Mouse (Mus musculus) stomach, embryonic 14.5 days (tissue): ENCODE measurements at regions not wholly inside any gene's neighbourhood (a gene's known extent, or its start where the extent isn't known, plus 50 kb on each side); places are given as distances from the start of the nearest gene placed in this dataset.

Experiments used
- ATAC-seq: fragments of 200-750 bp; cut with Nextera tagmentation; 2 replicates; pipeline ENCODE4 v1.8.0; 2017; ENCODE audit warnings: low read depth, moderate TSS enrichment; ENCODE audit not compliant: insufficient number of reproducible peaks, insufficient read depth, low FRiP score
- H3K27ac ChIP-seq: fragments of 300-500 bp; sonication (generic); 2 replicates; pipeline ENCODE4 v1.5.1; 2014; ENCODE audit warnings: mild to moderate bottlenecking, low read length, moderate library complexity, mixed read lengths
- H3K27me3 ChIP-seq: fragments of 300-500 bp; sonication (generic); 2 replicates; pipeline ENCODE4 v1.6.1; 2014; ENCODE audit warnings: low read length, control low read depth, mixed read lengths; ENCODE audit not compliant: control insufficient read depth, insufficient read depth
- H3K36me3 ChIP-seq: fragments of 300-500 bp; sonication (generic); 2 replicates; pipeline ENCODE4 v1.6.1; 2014; ENCODE audit warnings: mild to moderate bottlenecking, control low read depth, low read length, moderate library complexity, mixed read lengths; ENCODE audit not compliant: control insufficient read depth, insufficient read depth
- H3K4me1 ChIP-seq: fragments of 300-500 bp; sonication (generic); 2 replicates; pipeline ENCODE4 v1.6.1; 2014; ENCODE audit warnings: low read length, control low read depth, mixed read lengths; ENCODE audit not compliant: control insufficient read depth, insufficient read depth
- H3K4me2 ChIP-seq: fragments of 300-500 bp; sonication (generic); replicated peaks from 2 replicates; pipeline ENCODE4 v1.6.1; 2014; ENCODE audit warnings: low read depth, low read length, control low read depth
- H3K4me3 ChIP-seq: fragments of 300-500 bp; sonication (generic); 2 replicates; pipeline ENCODE4 v1.5.1; 2014; ENCODE audit warnings: low read depth, low read length, control low read depth
- H3K9ac ChIP-seq: fragments of 300-500 bp; sonication (generic); replicated peaks from 2 replicates; pipeline ENCODE4 v1.6.1; 2014; ENCODE audit warnings: low read depth, mild to moderate bottlenecking, control low read depth, low read length, moderate library complexity, mixed read lengths
- H3K9me3 ChIP-seq: fragments of 300-500 bp; sonication (generic); 2 replicates; pipeline ENCODE4 v1.6.1; 2016; ENCODE audit warnings: low read depth, low read length, control low read depth; ENCODE audit not compliant: control insufficient read depth
- WGBS: fragments of 180-500 bp; shearing (Covaris S2); extraction: QIAGEN DNeasy Blood & Tissue Kit; methylation state at CpG from one replicate; pipeline ENCODE4 v1.1.7; 2014; 5-methylcytosine and 5-hydroxymethylcytosine counted together

DNA sequence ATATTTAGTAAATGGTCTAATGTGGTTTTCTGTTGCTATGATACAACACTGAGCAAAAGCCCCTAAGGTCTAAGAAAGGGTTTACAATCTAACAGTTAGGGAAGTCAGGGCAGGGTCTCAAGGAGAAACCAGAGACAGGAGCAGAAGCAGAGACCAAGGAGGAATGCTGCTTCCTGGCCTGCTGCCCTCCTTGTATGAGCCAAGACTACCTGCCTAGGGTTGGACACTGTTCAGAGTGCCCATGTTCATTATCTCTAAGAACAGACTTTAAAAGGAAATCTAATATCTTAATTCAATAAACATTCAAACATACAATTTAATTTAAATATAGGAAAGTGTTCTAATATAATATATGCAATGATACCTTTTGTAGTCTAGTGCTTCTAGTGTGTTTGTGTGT, 63.0 kb upstream of the Tmem106b start:
- H3K4me3 ChIP-seq = no peak overlapping the region
- ATAC-seq = no peak
- no peaks in the 10 kb centered on the region for H3K27me3 ChIP-seq
- H3K27ac ChIP-seq = no peak overlapping the region
- no peak overlapping the region for H3K9ac ChIP-seq
- H3K4me2 ChIP-seq = no peak overlapping the region
- no peaks in the 10 kb centered on the region for H3K36me3 ChIP-seq
- no peaks in the 10 kb centered on the region for H3K4me1 ChIP-seq
- no peaks in the 10 kb centered on the region for H3K9me3 ChIP-seq

DNA sequence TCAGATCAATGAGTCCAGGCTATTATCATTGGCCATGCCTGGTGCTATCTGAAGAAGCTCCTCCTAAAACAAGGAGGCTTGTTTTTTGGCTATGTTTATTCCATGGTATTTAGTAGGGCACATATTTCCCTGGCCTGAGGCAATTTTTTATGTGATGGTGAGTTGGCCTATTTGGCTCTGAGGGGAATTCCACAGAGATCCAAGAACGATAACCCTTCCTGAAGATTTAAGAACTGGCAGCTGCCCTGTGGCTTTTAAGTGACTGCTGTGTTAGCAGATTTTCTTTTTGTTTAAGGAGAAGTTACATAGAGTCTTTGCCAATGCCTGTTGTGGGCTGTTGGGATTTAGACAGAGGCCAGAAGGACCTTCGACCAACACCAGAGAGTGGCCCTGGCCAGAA, 74.9 kb upstream of the Tmem106b start:
- H3K9ac ChIP-seq = no peak overlapping the region
- no peak overlapping the region for H3K27ac ChIP-seq
- ATAC-seq = no peak
- 76% methylated on average over 2 of the region's 2 CpGs for WGBS
- H3K36me3 ChIP-seq = no peaks in the 10 kb centered on the region
- no peak overlapping the region for H3K4me3 ChIP-seq
- H3K4me2 ChIP-seq = no peak overlapping the region
- H3K4me1 ChIP-seq = no peaks in the 10 kb centered on the region
- H3K27me3 ChIP-seq = no peaks in the 10 kb centered on the region
- no peaks in the 10 kb centered on the region for H3K9me3 ChIP-seq

DNA sequence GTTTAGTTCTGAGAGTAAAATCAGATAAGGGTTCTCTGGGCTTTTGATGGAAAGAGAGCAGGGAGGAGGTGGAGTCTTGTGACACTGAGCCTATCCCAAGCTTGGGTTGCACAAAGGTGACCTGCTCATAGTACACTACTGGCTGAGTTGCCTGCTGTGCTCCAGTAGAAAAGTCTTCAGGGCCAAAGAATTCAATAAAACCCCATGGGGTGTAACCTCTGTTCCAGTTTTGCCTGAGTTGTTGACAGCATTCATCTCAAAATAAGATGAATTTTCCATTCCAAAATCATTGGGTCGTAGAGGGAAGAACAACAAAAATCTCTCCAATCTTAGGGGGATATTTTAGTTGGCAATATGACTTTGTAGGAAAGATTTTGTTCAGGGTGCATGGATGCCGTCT, 75.8 kb upstream of the Tmem106b start:
- Histone ChIP-seq H3K9ac (no peak overlapping the region), H3K27ac (no peak overlapping the region)

GRCm38 (mm10) chr6:12977184-12977897, 92.2 kb upstream of the Tmem106b start:
- H3K27ac ChIP-seq = no peak overlapping the region
- H3K4me2 ChIP-seq = no peak overlapping the region
- no peaks in the 10 kb centered on the region for H3K9me3 ChIP-seq
- H3K4me1 ChIP-seq = no peaks in the 10 kb centered on the region
- ATAC-seq = no peak
- H3K9ac ChIP-seq = no peak overlapping the region
- no peaks in the 10 kb centered on the region for H3K27me3 ChIP-seq
- no peaks in the 10 kb centered on the region for H3K36me3 ChIP-seq
- no peak overlapping the region for H3K4me3 ChIP-seq
- WGBS = 90% methylated on average over 1 of the region's 1 CpGs

More for the DNA sequence above, 75.8 kb upstream of the Tmem106b start:
- no peaks in the 10 kb centered on the region for H3K4me1 ChIP-seq
- H3K4me2 ChIP-seq = no peak overlapping the region
- H3K4me3 ChIP-seq = no peak overlapping the region
- H3K27me3 ChIP-seq = no peaks in the 10 kb centered on the region
- H3K36me3 ChIP-seq = no peaks in the 10 kb centered on the region
- ATAC-seq = no peak
- no peaks in the 10 kb centered on the region for H3K9me3 ChIP-seq
- whole genome bisulfite sequencing = 83% methylated on average over 2 of the region's 2 CpGs

DNA sequence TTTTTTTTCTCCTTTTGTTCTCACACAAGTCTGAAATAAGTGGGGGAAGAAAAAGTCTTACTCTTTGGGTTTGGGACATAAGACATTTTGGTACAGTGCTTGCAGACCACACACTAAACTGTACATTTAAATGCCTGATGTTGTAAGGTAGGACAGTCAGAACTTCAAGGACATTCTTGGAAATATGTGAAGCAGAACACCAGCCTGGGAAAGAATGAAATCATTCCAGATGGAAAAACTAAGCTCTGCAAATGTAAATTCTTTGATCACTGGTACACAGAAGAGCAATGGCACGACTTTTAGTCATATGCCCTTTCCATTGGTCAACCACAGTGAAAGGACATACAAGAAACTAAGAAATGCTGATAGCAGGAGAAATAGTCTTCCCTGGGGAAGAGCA, 98.0 kb upstream of the Tmem106b start:
- Histone ChIP-seq H3K4me3 (no peak overlapping the region), H3K36me3 (no peaks in the 10 kb centered on the region), H3K4me1 (no peaks in the 10 kb centered on the region), H3K27me3 (no peaks in the 10 kb centered on the region), H3K4me2 (no peak overlapping the region), H3K9me3 (no peaks in the 10 kb centered on the region), H3K9ac (no peak overlapping the region), H3K27ac (no peak overlapping the region)
- 61% methylated on average over 1 of the region's 1 CpGs for WGBS
- no peak for ATAC-seq

GRCm38 (mm10) chr6:12967291-12967690, 102.3 kb upstream of the Tmem106b start:
- no peaks in the 10 kb centered on the region for H3K36me3 ChIP-seq
- H3K9ac ChIP-seq = no peak overlapping the region
- no peaks in the 10 kb centered on the region for H3K9me3 ChIP-seq
- no peak overlapping the region for H3K4me2 ChIP-seq
- 88% methylated on average over 2 of the region's 2 CpGs for WGBS
- H3K27me3 ChIP-seq = no peaks in the 10 kb centered on the region
- H3K27ac ChIP-seq = no peak overlapping the region
- H3K4me3 ChIP-seq = no peak overlapping the region
- H3K4me1 ChIP-seq = no peaks in the 10 kb centered on the region
- no peak for ATAC-seq

GRCm38 (mm10) chr6:12957797-12958196, 111.8 kb upstream of the Tmem106b start:
- ATAC-seq = no peak
- Histone ChIP-seq H3K4me3 (no peak overlapping the region), H3K4me1 (no peaks in the 10 kb centered on the region), H3K27me3 (no peaks in the 10 kb centered on the region), H3K4me2 (no peak overlapping the region), H3K27ac (no peak overlapping the region), H3K36me3 (no peaks in the 10 kb centered on the region), H3K9me3 (no peaks in the 10 kb centered on the region), H3K9ac (no peak overlapping the region)
- WGBS = 67% methylated on average over 6 of the region's 6 CpGs

GRCm38 (mm10) chr6:12911610-12912009, 157.9 kb upstream of the Tmem106b start:
- no peak overlapping the region for H3K27ac ChIP-seq
- no peak overlapping the region for H3K4me3 ChIP-seq
- no peaks in the 10 kb centered on the region for H3K4me1 ChIP-seq
- no peak for ATAC-seq
- H3K36me3 ChIP-seq = no peaks in the 10 kb centered on the region
- no peaks in the 10 kb centered on the region for H3K27me3 ChIP-seq
- WGBS = 66% methylated on average over 3 of the region's 3 CpGs
- H3K4me2 ChIP-seq = no peak overlapping the region
- no peak overlapping the region for H3K9ac ChIP-seq
- H3K9me3 ChIP-seq = no peaks in the 10 kb centered on the region

DNA sequence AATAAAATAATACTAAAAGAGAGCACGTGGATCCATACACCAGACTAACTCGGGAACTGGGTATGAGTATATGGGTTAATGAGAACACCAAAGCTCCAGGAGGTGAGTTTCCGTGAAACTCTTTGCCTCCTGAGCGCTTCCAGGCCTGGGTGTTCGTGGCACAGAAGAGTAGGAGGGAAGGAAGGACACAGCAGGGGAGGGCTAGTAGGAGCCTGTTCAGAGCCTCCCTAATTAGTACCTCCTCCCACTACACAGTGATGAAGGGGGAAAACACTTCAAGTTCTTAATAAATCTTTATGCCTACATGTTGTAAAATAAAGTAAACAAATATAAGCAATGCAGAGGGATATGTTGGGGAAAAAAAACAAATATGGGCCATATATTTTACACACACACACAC, 143.7 kb upstream of the Thsd7a start:
- 65% methylated on average over 5 of the region's 5 CpGs for WGBS
- Histone ChIP-seq H3K27me3 (no peaks in the 10 kb centered on the region), H3K36me3 (no peaks in the 10 kb centered on the region), H3K9me3 (0 out of 2 replicates have a peak, but pooled peaks cover 3% of the 10 kb centered on the region), H3K4me2 (no peak overlapping the region), H3K9ac (no peak overlapping the region), H3K4me1 (no peaks in the 10 kb centered on the region), H3K27ac (no peak overlapping the region), H3K4me3 (no peak overlapping the region)
- no peak for ATAC-seq
